Mouse (Mus musculus) heart, adult 18-20 months (tissue): ENCODE measurements at regions not wholly inside any gene's neighbourhood (a gene's known extent, or its start where the extent isn't known, plus 50 kb on each side); places are given as distances from the start of the nearest gene placed in this dataset.
"Not testable (repeated sequence)": the region's sequence is repeated elsewhere in the genome, so short reads cannot be mapped to it uniquely, and the experiment has no call there.

Experiments used
- DNase-seq, 2 experiments: peaks; one replicate each; pipeline ENCODE4 v3.0.0; 2021 to 2022; ENCODE audit warnings: mixed read lengths in 1 of 2

DNA sequence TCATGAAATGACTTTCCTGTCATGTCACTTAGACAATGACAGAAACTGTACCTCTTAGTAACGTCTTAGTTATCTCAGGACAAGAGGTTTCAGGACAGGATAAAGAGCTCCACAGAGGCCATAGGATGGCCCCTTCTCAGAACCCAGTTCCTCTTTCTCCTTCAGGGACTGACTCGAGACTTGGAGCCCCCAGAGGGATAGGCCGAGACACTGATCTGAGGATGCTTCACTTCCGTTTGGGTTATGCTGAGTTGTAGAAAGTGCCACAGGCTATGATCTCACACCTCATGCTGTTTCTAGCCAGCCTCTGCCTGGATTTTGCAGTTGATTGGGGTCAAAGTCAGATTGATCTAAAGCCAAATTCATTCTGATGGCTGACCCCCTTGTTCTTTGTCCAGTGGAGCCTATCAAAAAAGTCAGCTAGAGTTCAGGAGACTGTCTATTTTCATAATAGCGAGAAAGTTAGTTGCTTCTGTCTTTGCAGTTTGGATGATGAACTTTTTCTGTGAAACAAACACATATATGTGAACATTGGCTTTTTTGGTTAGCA, 70.7 kb downstream of the Sult3a2 start:
- DNase-seq: no peak

DNA sequence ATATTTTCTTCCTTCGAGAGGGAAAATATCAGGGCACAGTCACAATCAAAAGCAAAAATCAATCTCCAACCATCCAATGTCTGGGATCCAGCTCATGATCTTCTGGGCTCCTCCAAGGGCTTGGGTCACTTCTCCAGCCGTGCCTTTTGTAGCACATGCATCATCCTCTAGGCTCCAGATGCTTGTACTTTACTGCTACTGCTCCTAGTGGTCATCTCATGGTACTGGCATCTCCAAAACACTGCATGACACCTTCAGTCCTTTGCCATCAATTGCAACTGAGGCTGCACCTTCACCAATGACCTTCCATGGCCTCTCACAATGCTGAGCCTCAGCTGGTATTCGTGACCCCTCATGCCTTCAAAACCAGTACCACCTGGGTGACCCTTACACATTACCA, 77.8 kb downstream of the Sult3a2 start:
- not testable (repeated sequence) for DNase-seq

DNA sequence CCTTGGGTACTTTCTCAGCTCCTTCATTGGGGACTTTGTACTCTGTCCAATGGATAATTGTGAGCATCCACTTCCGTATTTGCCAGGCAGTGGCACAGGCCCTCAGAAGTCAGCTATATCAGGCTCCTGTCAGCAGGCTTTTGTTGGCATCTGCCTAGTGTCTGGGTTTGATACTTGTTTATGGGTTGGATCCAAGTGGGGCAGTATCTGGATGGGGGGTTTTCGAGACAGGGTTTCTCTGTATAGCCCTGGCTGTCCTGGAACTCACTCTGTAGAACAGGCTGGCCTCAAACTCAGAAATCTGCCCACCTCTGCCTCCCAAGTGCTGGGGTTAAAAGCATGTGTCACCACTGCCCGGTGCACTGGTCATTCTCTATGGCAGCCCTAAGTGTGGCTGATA, 79.7 kb upstream of the Clvs2 start:
- not testable (repeated sequence) for DNase-seq

DNA sequence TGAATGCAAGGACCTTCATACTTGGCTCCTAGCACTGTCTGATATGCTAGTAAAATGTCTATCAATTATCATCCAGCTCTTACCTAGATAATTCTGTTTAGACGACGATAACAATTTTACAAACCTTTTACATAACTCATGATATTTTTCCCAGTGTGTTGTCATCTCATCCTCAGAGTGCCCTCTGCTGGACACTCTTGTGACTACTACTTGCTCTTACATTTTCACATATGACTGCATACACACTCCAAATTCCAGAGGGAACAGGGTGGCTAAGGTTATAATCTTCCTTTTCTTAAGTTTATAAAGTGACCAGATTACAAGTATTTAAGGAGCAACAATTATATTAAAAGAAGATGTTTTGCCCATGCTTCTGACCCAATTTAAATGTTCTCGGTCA, 78.9 kb upstream of the Clvs2 start:
- peak in 1 of 2 experiments; percentile 27 for DNase-seq
